Mouse (Mus musculus) stomach, embryonic 15.5 days (tissue): ENCODE results near the gene Acot7. TPM values are rescaled to one million over a fixed set of nuclear protein-coding genes. Genes with fewer than 3 reads are reported as not detected.

Source experiments
- ATAC-seq: fragments of 200-750 bp; cut with Nextera tagmentation; 2 replicates; pipeline ENCODE4 v1.8.0; 2017; ENCODE audit warnings: low read depth, moderate number of reproducible peaks, moderate TSS enrichment; ENCODE audit not compliant: insufficient read depth, low FRiP score
- H3K27ac ChIP-seq: fragments of 300-500 bp; sonication (generic); 2 replicates; pipeline ENCODE4 v1.5.1; 2015; ENCODE audit warnings: mild to moderate bottlenecking, inconsistent platforms
- H3K27me3 ChIP-seq: fragments of 300-500 bp; sonication (generic); replicated peaks from 2 replicates; pipeline ENCODE4 v1.6.1; 2015; ENCODE audit warnings: inconsistent platforms
- H3K36me3 ChIP-seq: fragments of 300-500 bp; sonication (generic); 2 replicates; pipeline ENCODE4 v1.6.1; 2015; ENCODE audit warnings: inconsistent platforms
- H3K4me1 ChIP-seq: fragments of 300-500 bp; sonication (generic); 2 replicates; pipeline ENCODE4 v1.6.1; 2015; ENCODE audit warnings: inconsistent platforms
- H3K4me2 ChIP-seq: fragments of 300-500 bp; sonication (generic); 2 replicates; pipeline ENCODE4 v1.6.1; 2015; ENCODE audit warnings: mild to moderate bottlenecking, inconsistent platforms
- H3K4me3 ChIP-seq: fragments of 300-500 bp; sonication (generic); replicated peaks from 2 replicates; pipeline ENCODE4 v1.5.1; 2015; ENCODE audit warnings: inconsistent platforms
- H3K9ac ChIP-seq: fragments of 300-500 bp; sonication (generic); 2 replicates; pipeline ENCODE4 v1.6.1; 2015; ENCODE audit warnings: inconsistent platforms
- H3K9me3 ChIP-seq: fragments of 300-500 bp; sonication (generic); 2 replicates; pipeline ENCODE4 v1.6.1; 2016; ENCODE audit warnings: inconsistent platforms
- WGBS: fragments of 180-500 bp; shearing (Covaris S2); methylation state at CpG from one replicate; pipeline ENCODE4 v1.1.7; 2015; 5-methylcytosine and 5-hydroxymethylcytosine counted together
- polyA plus RNA-seq: library from polyadenylated mRNA; unstranded; fragments of >200 nt; fragmentation: Nextera tagmentation; extraction: Ambion mirVana; gene quantifications from 2 replicates; pipeline ENCODE4 v1.2.1, GENCODE M21; 2015

Acot7 gene
- polyA plus RNA-seq, 1 experiment from 2014 or later, result 60.0 TPM

GRCm38 (mm10) chr4:152296874-152297861 is 119.2 kb downstream of the Acot7 start, which contains the start of gene Icmt:
Icmt (plus strand) TSS chr4:152297227.
- ATAC-seq, result peak; percentile 96
- under 1% methylated on average over 119 of the region's 119 CpGs for WGBS
- Histone ChIP-seq H3K27ac (peak within 1 kb of the TSS; percentile 84), H3K9ac (peak within 1 kb of the TSS; percentile 93), H3K4me1 (peaks cover 19% of the 10 kb centered on the region), H3K4me2 (peak within 1 kb of the TSS; percentile 95), H3K4me3 (peak within 1 kb of the TSS; percentile 84), H3K27me3 (peaks cover 19% of the 10 kb centered on the region), H3K36me3 (peaks cover 13% of the 10 kb centered on the region; the same call in 1 of the 2 replicates), H3K9me3 (no peaks in the 10 kb centered on the region)

- ATAC-seq, result no peak
- peak overlapping the region; percentile 95; the same call in 1 of the 2 replicates for H3K4me2 ChIP-seq
- no peak overlapping the region for H3K27ac ChIP-seq
- H3K36me3 ChIP-seq, result peaks cover 25% of the 10 kb centered on the region
- no peak overlapping the region for H3K9ac ChIP-seq
- no peak overlapping the region; the same call in 1 of the 2 replicates for H3K4me3 ChIP-seq
- H3K9me3 ChIP-seq, result no peaks in the 10 kb centered on the region
- peaks cover 16% of the 10 kb centered on the region for H3K4me1 ChIP-seq
- WGBS, result 79% methylated on average over 14 of the region's 14 CpGs
- 0 out of 2 replicates have a peak, but pooled peaks cover 4% of the 10 kb centered on the region for H3K27me3 ChIP-seq
Measured at GRCm38 (mm10) chr4:152298836-152299235, 120.9 kb downstream of the Acot7 start.

GRCm38 (mm10) chr4:152300375-152300774 is 122.4 kb downstream of the Acot7 start:
- whole genome bisulfite sequencing, result 88% methylated on average over 8 of the region's 8 CpGs
- no peak overlapping the region for H3K4me3 ChIP-seq
- no peak for ATAC-seq
- no peak overlapping the region for H3K27ac ChIP-seq
- H3K36me3 ChIP-seq, result peaks cover 30% of the 10 kb centered on the region
- peaks cover 16% of the 10 kb centered on the region for H3K4me1 ChIP-seq
- H3K9me3 ChIP-seq, result no peaks in the 10 kb centered on the region
- H3K4me2 ChIP-seq, result no peak overlapping the region
- no peaks in the 10 kb centered on the region for H3K27me3 ChIP-seq
- H3K9ac ChIP-seq, result no peak overlapping the region

- Histone ChIP-seq H3K27me3 (no peaks in the 10 kb centered on the region), H3K27ac (no peak overlapping the region), H3K36me3 (peaks cover 30% of the 10 kb centered on the region), H3K4me1 (peaks cover 14% of the 10 kb centered on the region), H3K4me3 (no peak overlapping the region), H3K9ac (no peak overlapping the region), H3K9me3 (no peaks in the 10 kb centered on the region), H3K4me2 (no peak overlapping the region)
- WGBS, result 80% methylated on average over 11 of the region's 11 CpGs
- no peak for ATAC-seq
Measured at GRCm38 (mm10) chr4:152302012-152302411, 124.1 kb downstream of the Acot7 start.

- Histone ChIP-seq H3K4me2 (no peak overlapping the region), H3K9me3 (no peaks in the 10 kb centered on the region), H3K36me3 (peaks cover 30% of the 10 kb centered on the region), H3K4me1 (peaks cover 8% of the 10 kb centered on the region; the same call in 1 of the 2 replicates), H3K27me3 (no peaks in the 10 kb centered on the region), H3K9ac (no peak overlapping the region), H3K27ac (no peak overlapping the region), H3K4me3 (no peak overlapping the region)
- ATAC-seq, result no peak
- 92% methylated on average over 10 of the region's 10 CpGs for WGBS
Measured at GRCm38 (mm10) chr4:152303172-152303571, 125.2 kb downstream of the Acot7 start.

GRCm38 (mm10) chr4:152304685-152305084 is 126.8 kb downstream of the Acot7 start:
- Histone ChIP-seq H3K9ac (no peak overlapping the region), H3K4me3 (no peak overlapping the region), H3K27me3 (no peaks in the 10 kb centered on the region), H3K27ac (no peak overlapping the region), H3K4me1 (no peaks in the 10 kb centered on the region), H3K4me2 (no peak overlapping the region), H3K9me3 (no peaks in the 10 kb centered on the region), H3K36me3 (peaks cover 27% of the 10 kb centered on the region)
- 88% methylated on average over 6 of the region's 6 CpGs for WGBS
- no peak for ATAC-seq

- Histone ChIP-seq H3K36me3 (peaks cover 17% of the 10 kb centered on the region), H3K27ac (no peak overlapping the region), H3K9me3 (no peaks in the 10 kb centered on the region), H3K4me2 (no peak overlapping the region), H3K9ac (no peak overlapping the region), H3K27me3 (no peaks in the 10 kb centered on the region; the same call in 1 of the 2 replicates), H3K4me1 (no peaks in the 10 kb centered on the region), H3K4me3 (no peak overlapping the region)
- no peak for ATAC-seq
- WGBS, result 69% methylated on average over 6 of the region's 6 CpGs
Measured at GRCm38 (mm10) chr4:152305991-152306390, 128.1 kb downstream of the Acot7 start.

GRCm38 (mm10) chr4:152307542-152307941 is 129.6 kb downstream of the Acot7 start:
- no peaks in the 10 kb centered on the region for H3K9me3 ChIP-seq
- 84% methylated on average over 9 of the region's 9 CpGs for WGBS
- H3K4me3 ChIP-seq, result no peak overlapping the region
- H3K9ac ChIP-seq, result no peak overlapping the region
- H3K4me1 ChIP-seq, result peaks cover 7% of the 10 kb centered on the region
- no peak overlapping the region for H3K4me2 ChIP-seq
- H3K36me3 ChIP-seq, result peaks cover 17% of the 10 kb centered on the region
- no peak for ATAC-seq
- peaks cover 15% of the 10 kb centered on the region for H3K27me3 ChIP-seq
- no peak overlapping the region for H3K27ac ChIP-seq

- H3K27ac ChIP-seq, result no peak overlapping the region
- ATAC-seq, result no peak
- H3K4me3 ChIP-seq, result peak overlapping the region; percentile 32
Measured at GRCm38 (mm10) chr4:152312186-152312585, 134.3 kb downstream of the Acot7 start.

GRCm38 (mm10) chr4:152313211-152313632 is 135.3 kb downstream of the Acot7 start:
- Histone ChIP-seq H3K27me3 (peaks cover 64% of the 10 kb centered on the region), H3K9me3 (no peaks in the 10 kb centered on the region), H3K27ac (no peak overlapping the region), H3K9ac (no peak overlapping the region), H3K4me3 (peak overlapping the region; percentile 32), H3K36me3 (no peaks in the 10 kb centered on the region; the same call in 1 of the 2 replicates), H3K4me1 (peaks cover 26% of the 10 kb centered on the region), H3K4me2 (peak overlapping the region; percentile 74)
- WGBS, result under 1% methylated on average over 29 of the region's 29 CpGs
- ATAC-seq, result no peak

More at GRCm38 (mm10) chr4:152312186-152312585, 134.3 kb downstream of the Acot7 start:
- Histone ChIP-seq H3K27me3 (peaks cover 60% of the 10 kb centered on the region), H3K36me3 (no peaks in the 10 kb centered on the region; the same call in 1 of the 2 replicates), H3K4me2 (peak overlapping the region; percentile 74), H3K9me3 (no peaks in the 10 kb centered on the region), H3K4me1 (peaks cover 25% of the 10 kb centered on the region), H3K9ac (no peak overlapping the region; the same call in 1 of the 2 replicates)
- 4% methylated on average over 14 of the region's 14 CpGs for WGBS

- H3K4me1 ChIP-seq, result peaks cover 33% of the 10 kb centered on the region
- H3K4me2 ChIP-seq, result peak overlapping the region; percentile 74; the same call in 1 of the 2 replicates
- no peaks in the 10 kb centered on the region for H3K36me3 ChIP-seq
- peaks cover 67% of the 10 kb centered on the region for H3K27me3 ChIP-seq
- H3K27ac ChIP-seq, result no peak overlapping the region
- H3K9me3 ChIP-seq, result no peaks in the 10 kb centered on the region
- no peak for ATAC-seq
- no peak overlapping the region for H3K9ac ChIP-seq
- no peak overlapping the region for H3K4me3 ChIP-seq
Measured at GRCm38 (mm10) chr4:152313934-152314333, 136.0 kb downstream of the Acot7 start.
